Mouse (Mus musculus) mouse trophoblast stem cell (cell line): ENCODE measurements at regions not wholly inside any gene's neighbourhood (a gene's known extent, or its start where the extent isn't known, plus 50 kb on each side); places are given as distances from the start of the nearest gene placed in this dataset.

Experiments
- in situ Hi-C, 2 experiments: fragments of 300-500 bp; cut with MseI, MboI; formaldehyde crosslinking; loops; 2 replicates in 1 of 2; 3 replicates in 1 of 2; pipeline ENCODE4 v1.15.1; 2025

DNA sequence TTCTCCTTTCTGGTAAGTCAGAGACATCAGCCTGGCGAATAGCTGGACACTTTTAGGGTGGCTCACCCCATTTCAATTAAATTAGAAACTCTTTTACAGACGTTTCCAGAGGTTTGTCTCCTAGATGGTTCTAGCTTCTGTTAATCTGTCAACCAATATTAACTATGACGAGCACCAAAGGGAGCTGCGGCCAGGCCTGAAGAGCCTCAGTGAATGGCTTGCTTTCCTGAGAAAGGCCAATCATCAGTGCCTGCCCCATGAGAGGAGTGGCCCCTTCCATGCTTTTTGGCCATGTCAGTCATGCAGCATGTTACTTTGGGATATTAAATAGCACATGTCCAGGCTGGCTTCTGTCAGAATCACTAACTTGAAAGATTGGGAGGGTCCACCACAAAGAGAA, 296.6 kb upstream of the Id2 start:
- in situ Hi-C loops, result no loop called here

GRCm38 (mm10) chr12:25389202-25389601, 292.3 kb upstream of the Id2 start:
- in situ Hi-C loops, result no loop called here

GRCm38 (mm10) chr12:25387791-25388280, 290.9 kb upstream of the Id2 start:
- in situ Hi-C loops, result no loop called here

- in situ Hi-C loops, result no loop called here
Measured at GRCm38 (mm10) chr12:25382961-25383360, 286.0 kb upstream of the Id2 start.

DNA sequence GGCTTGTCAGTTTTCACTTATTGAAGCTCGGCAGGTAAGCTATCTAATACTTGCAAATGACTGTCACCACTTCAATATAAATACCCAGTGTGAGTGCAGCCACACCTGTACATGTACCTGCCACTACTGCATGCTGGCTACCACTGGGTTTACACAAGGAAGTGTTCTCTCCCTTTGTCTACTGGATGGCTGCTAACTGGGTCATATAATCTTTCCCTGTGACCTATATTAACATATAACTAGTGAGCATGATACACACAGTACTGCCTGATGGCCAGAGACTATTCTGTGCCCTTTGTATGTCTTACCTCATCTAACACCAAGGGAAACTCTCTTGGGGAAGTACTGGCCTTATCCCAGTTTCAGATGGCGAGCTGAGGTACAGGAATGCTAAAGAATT, 285.5 kb upstream of the Id2 start:
- in situ Hi-C loops, result no loop called here

DNA sequence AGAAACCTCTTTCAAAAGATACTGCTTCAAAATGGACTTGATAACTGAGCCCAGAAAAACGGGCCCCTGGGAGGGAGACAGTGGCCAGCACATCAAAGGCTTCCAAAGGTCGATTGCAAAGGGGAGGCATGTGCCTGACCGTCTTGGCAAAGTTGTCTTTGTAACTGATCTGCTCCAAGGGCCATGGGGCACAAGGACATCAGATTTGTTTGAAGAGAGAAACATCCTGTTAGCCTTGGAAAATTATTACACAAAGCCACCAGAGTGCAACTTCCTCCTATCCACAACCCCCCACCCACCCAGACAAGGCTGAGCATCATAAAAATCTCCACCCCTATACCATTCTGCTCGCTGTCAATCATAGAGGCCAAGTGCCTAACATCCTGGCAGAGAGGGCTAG, 284.7 kb upstream of the Id2 start:
- in situ Hi-C loops, result no loop called here

GRCm38 (mm10) chr12:25379996-25380395, 283.1 kb upstream of the Id2 start:
- in situ Hi-C loops, result no loop called here

- in situ Hi-C loops, result no loop called here
Measured at GRCm38 (mm10) chr12:25379016-25379415, 282.1 kb upstream of the Id2 start.

DNA sequence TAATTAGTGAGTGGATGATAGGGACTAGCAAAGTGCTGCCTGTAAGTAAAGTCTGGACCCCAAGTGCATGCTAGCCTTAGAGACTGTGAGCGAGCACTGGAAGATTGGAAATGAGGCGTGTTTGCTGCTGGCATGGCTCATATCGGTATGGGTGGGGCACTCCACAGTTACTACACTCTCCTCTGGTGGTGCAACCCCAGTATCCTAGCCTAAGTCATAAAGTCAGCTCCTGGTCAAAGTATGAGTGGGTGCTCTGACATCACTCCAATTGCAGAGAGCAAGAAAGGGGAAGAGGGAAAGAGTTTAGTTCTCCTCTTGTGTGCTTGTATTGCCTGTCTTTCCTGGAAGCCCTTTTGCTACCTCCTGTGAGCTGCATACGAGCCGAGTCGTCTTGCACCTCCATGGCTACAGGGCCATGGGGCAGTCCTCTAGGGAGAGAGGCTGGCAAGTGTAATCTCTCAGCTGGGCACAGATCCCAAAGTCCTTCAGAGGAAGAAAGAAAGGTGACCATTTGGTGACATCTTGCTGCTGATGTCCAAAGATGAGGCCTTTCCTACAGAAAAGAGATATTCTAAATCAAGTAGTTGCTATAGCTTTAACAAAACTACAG, 281.2 kb upstream of the Id2 start:
- in situ Hi-C loops, result no loop called here

- in situ Hi-C loops, result no loop called here
Measured at GRCm38 (mm10) chr12:25376451-25376850, 279.5 kb upstream of the Id2 start.

- in situ Hi-C loops, result no loop called here
Measured at GRCm38 (mm10) chr12:25367541-25367940, 270.6 kb upstream of the Id2 start.

GRCm38 (mm10) chr12:25365600-25366267, 268.8 kb upstream of the Id2 start:
- in situ Hi-C loops, result no loop called here

DNA sequence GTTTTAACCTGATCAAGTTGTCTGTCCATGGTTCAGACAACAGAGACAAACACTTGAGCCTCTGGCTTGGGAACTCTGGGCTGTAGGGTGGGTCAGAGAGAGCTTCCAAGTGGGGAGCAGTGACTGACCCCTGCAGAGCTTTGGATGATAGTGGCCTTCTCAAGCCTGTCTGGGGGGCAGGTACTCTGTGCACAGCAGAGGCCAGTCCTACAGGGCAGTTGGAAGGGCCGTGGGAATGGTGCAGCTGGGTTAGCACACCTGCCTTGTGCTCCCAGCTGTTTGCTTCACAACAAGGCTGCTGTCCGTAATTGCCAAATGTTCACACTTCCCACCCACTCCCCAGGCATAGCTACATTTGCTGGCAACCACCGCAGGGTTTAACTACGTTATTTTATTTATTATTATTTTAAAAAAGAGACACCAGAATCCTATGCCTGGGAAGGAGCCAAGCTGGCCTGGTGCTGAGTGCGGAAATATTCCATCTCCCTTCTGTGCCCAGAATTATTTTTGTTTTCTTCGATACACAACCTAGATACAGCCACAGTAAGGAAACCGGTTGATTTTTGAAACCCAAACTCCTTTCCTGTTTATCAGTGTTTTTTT, 268.1 kb upstream of the Id2 start:
- in situ Hi-C loops, result no loop called here

GRCm38 (mm10) chr12:25363839-25364238, 266.9 kb upstream of the Id2 start:
- in situ Hi-C loops, result no loop called here

DNA sequence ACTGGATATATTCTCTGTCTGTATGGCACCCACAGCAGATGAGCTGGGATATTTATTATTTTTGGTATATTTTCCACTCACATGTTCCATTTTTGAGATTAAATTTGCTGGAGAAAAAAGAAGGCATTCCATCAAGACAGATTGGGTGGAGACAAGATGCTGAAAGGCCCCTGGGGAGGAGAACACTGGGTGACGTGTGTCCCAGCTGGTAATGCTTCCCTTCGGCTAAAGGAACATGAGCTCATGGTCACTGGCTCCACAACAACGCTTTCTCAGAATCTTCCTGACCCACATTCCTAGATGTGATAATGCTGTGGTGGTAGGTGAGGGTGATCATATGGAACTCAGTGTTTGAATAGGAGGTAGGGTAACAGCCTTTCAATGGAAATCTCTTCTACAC, 266.4 kb upstream of the Id2 start:
- in situ Hi-C loops, result no loop called here

DNA sequence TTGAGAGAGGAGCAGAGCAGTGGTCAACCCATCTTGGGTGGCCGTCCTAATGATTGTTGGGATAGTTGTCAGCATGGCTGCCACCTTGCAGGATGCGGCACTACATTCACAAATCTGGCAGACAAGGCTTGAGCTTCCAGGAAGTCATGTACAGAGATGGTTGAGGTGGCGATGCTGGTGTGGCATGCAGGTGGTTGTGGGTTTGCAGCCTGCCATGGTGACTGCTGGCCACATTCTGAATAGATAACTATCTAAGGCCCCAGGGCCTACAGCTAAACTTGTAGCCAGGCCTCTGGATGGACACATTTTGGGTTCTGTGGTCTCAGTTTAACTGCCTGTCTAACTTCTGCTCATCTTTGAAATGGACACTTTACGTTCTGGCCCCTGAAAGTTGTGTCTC, 265.8 kb upstream of the Id2 start:
- in situ Hi-C loops, result no loop called here

DNA sequence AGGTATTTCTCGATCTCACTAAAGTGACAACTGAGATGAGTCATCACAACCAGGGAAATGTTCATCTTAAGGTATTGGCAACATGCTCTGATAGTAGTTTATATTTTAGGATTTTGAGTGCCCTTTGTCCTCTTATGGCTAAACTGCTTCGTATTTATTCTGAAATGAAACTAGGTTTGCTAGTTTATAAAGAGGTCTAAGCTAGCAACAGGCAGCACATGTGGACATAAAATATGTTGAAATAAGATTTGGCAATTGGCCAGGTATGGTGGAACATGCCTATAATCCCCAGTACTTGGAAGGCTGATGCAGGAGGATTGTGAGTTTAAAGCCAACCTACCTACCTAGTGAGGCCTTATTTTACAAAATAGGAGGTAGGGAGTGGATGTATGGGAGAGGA, 263.8 kb upstream of the Id2 start:
- in situ Hi-C loops, result no loop called here

GRCm38 (mm10) chr12:25359931-25360330, 263.0 kb upstream of the Id2 start:
- in situ Hi-C loops, result no loop called here

DNA sequence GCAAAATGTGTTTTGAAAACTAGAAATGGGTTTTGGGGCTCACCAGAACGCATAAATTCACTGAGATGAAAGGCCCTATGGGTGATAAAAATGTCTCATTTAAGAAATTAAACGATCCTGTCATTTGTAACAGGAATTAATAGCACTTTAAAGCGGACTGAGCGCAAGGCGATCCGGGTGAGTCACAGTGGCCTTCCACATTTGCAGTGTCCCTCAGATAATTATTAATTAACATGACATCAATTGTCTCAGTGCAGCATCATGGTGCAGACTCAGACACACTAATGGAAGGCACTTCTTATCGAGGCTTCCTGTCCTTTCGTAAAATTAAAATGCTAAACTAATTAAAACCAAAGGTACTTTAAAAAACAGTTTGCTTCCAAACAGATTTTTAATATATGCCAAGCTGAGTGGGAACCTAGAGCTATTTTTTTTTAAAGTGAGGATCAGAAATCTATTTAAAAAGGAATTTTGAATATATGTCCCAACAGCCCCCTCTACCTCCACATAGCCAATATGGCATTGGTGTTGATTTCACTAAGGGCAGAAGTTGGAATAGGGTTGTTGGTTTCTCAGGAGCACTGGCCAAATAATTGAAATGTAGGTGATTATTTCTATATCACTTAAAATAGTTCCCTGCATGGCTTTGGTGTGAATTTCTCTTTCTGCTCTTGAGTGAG, 262.0 kb upstream of the Id2 start:
- in situ Hi-C loops, result no loop called here

DNA sequence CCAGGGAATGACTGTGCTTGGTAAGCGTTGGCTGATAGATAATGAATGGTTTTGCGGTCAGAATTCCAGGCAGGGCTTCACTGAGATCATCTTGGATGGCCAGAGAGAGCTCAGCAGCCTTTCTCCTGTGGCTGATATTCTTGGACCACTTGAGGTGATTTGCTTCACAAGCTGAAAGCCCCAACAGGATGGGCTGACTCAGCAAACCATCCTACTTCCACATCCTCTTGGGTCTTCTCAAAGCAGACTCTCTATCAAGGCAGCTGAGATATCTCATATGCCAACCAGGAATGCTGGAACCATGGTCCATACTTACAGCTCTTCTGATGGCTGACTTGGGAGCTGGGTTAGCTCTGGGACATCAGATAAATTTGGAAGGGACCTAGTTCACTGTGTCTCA, 259.8 kb upstream of the Id2 start:
- in situ Hi-C loops, result no loop called here

DNA sequence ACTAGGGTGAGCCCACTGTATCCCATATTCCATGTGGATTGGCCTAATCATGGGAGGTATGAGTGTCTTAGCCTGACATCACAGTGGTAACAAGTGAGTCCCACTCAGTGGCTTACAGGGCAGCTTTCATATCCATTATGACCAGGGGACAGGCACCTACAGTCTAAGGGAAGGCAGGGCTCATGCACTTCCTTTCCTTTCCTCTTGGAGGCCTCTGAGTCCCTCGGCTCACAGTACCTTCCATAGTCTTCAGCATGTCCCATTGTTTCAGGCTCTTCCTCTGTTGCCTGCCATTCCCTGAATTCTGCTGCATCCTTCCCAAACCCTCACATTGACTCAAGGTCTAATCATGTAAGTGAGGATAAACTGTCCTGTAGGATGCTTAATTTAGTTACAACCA, 258.3 kb upstream of the Id2 start:
- in situ Hi-C loops, result no loop called here

- in situ Hi-C loops, result no loop called here
Measured at GRCm38 (mm10) chr12:25353402-25353896, 256.5 kb upstream of the Id2 start.
